Mouse (Mus musculus): ENCODE data around the gene Pfkfb3.
"Not testable (repeated sequence)": the region's sequence is repeated elsewhere in the genome, so short reads cannot be mapped to it uniquely, and the experiment has no call there.

Pfkfb3 gene

DNA sequence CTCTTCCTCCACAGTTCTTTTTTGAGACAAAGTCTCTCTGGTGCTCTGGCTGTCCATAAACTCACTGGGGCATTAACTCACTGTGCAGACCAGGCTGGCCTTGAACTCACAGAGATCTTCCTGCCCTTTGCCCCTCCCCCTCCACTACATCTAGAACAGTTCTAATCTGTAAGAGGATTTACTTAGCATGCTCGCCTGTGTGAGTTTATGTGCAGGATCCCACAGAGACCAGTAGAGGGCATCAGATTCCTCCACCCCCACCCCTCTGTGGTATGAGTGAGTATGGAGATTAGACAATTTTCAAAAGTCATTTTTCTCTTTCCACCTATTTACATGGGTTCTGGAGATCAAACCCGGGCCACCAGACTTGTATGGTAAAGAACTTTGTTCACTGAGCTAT is 6.3 kb downstream of the Pfkfb3 start:
- no peak for DNase-seq

DNA sequence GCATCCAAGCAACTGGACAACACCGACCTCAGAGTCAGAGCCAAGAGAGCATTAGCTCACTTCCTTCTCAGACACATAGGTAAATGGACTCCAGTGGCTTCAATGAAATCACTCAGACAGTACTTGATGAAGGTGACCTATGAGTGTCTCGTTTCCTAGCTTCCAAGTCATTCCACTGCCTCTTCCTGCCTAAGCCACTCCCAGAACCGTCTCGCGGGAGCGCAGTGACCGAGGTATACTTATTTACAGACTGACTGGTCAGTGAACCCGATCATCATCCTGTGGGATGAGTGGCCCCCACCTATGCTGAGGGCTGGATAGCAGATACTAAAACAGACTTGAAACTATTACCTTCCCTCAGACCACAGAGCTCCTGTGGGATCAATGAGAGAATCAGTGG is 7.8 kb downstream of the Pfkfb3 start:
- DNase-seq: no peak

DNA sequence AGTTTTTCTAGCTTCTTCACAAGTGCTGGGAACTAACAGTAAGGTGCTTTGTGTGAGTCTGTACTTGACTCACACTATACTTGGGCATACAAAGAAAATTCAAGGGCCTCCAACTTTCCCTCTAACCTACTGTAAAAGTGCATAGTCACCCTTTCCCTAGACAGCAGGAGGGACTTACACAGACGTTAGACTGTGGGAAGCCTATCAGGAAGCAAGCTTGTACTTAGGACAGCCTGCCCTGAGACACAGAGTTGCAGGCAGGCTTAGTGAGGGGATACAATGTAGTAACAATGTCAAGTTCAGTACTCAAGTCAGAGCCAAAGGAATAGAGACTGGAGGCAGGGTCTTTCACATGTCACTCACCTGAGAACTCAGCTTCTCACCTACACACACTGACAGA is 8.5 kb downstream of the Pfkfb3 start:
- no peak for DNase-seq

DNA sequence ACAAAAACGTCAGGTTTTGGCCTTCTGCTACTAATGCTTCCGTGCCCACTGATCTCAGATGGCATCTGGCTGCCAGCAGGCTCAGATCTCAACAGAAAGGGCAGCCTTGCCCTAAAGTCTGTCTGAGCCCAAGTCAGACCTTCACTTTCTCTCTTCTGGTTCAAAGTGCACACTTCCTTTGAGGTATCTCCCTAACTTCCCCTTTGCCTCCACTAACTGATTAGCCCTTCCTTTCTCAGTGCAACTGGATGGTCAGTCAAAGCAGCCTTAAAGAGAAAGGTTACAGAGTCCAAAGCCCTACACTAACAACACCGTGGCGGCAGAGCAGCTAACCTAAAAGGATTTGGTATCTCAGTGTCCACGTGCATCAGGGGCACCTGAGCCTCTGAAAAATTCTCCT is 9.5 kb downstream of the Pfkfb3 start:
- no peak for DNase-seq

DNA sequence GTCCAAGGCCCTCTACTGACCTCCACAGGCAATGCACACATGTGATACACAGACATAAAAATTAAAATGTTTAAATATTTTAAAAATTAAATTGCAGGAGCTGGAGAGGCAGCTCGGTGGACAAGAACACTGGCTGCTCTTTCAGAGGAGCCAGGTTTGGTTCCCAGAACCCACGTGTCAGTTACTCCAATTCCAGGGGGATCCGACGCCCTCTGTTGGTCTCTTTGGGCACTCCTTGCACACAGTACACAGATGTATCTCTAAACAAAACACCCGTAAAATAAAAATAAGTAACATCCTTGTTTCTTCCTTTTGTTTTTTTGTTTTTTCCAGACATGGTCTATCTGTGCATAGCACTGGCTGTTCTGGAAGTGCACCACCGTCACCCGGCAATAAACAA is 10.7 kb downstream of the Pfkfb3 start:
- no peak for DNase-seq

DNA sequence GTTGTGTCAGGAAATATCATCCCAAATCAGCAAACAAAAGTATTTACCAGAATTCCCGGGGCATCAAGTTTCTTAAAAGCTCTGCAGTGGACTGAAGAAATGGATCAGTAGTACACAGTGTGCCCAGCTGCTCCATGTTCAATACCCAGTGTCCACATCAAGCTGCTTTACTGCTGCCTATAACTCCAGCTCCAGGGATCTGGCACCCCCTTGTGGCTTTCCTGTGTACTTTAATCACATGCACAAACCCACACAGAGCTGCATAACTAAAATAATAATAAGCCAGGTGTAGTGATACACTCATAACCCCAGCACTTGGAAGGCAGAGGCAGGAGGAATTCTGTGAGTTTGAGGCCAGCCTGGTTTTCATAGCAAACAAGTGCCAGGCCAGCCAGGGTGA is 11.2 kb downstream of the Pfkfb3 start:
- DNase-seq: peak; percentile 73 to 77

DNA sequence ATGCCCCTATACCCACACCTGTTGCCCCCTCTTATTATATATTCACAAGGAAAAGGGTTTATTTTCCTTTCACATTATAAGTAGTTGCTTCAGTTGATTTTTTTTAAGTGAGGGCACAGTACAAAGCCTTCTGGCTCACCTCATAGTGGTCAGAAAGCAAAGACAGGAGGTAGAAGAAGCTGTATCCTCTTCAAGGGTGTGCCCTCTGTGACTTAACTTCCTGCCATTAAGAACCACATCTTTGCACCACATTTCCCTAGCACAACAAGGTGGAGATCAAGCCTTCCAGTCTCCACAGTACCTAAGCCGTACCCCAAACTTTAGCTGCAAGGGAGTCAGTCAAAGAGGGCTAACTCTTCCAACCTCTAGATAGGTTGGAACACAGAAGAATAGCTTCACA is 11.8 kb downstream of the Pfkfb3 start:
- no peak for DNase-seq

DNA sequence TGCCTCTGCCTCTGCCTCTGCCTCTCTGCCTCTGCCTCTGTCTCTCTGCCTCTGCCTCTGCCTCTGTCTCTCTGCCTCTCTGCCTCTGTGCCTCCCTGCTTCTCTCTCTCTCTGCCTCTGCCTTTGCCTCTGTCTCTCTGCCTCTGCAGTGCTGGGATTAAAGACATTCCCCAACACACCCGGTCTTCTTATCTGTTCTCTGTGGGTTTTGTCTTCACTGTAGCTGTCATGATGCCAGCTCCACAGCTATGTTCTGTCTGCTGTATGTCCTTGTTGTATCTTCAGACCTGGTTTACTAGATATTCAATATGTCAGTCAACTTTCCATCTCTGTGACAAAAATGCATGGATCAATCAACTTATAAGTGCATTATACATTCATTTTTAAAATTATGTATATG is 12.3 kb downstream of the Pfkfb3 start:
- not testable (repeated sequence) for DNase-seq

DNA sequence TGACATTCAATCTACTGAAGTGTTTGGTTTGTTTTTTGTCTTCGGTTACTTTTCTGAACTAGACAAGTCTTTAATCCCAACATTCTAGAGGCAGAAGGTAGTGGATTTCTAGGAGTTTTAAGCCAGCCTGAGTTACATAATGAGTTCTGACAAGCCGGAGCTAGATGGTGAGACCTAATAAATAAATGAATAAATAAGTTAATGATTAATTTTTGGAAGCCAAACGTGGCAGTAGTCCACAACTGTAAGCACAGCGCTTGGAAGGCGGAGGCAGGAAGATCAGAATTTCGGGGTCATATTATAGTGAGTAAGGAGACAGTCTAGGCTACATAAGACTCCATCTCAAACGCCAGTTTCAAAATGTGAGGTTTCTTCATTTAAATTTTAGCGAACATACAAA is 17.9 kb downstream of the Pfkfb3 start:
- DNase-seq: no peak

DNA sequence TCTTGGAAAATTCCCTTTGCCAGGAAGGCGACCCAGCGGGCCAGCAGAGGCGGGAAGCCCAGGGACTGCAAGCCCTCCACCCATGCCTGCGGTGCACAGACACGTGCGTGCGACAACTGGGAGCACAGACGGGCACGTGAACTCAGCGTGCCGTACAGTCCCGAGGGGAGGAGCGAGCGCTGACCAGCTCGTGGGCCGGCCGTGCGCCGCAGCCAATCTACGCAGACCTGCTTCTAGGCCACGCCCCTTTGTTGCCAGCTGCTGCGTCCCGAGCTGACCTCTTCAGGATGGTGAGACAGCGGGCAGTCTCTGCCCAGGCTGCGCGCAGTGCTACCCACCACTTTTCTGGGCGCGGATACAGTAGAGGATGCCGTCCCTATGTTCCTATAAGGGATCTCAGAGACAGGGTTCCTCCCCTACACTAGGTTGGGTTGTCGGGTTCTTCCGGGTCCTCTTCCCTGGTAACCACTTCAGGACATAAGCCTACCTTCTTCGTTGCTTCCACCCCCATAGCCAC is 18.4 kb downstream of the Pfkfb3 start:
- peak; percentile 80 to 86 for DNase-seq

DNA sequence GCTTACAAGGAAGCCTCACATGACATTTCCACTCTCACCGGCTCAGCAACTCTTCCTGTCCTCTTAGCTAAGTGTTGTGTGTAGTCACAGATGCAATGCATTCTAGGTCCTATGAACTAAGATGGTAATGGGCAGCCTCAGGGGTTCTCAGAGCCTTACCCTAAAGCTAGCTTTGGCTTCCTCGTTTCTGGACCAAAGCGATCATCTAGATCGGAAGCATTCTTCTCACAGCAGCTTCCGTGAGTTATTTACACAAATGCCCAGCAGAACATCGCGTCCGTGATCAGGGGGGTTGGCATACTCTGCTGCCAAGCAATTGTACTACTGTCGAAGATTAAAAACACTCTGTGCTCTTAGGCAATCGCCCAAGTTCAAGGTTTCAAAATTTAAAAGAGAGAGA is 19.1 kb downstream of the Pfkfb3 start:
- DNase-seq: no peak

DNA sequence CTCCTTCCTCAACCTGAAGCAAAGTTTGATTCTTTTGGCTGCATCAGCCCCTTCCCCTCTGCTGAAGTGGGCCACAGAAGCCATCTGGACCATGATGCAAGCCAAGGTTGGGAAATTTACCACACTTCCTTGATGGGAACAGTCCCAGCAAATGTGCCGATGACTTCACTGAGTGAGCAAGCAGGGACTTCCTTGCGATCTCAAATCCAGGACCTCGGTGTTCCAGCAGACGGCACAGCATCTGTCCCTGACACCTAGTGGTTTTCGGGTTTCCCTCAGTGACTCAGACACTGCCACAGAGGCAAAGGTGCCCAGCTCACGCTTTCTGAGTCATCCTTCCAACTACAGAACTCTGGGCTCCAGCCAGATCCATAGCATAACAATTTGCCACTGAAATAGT is 23.8 kb downstream of the Pfkfb3 start:
- DNase-seq: no peak

DNA sequence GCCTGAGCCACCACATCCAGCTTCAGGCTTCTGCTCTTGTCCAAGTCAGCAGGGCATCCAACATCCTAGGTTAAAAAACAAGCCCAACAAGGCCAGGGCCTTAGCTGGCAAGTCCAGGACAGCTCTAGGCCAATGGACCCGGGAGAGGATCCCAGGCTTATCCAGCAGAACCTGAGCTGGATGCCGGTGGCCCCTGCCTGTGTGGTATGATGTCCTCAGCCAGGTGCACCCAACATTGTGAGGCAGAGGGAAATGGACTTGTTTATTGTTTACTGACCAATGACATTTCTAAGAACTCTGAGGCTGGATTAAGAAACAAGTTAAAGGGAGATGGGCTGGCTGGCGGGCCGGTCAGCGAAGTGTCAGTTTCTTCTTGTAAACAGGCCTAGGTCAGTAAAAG is 27.8 kb downstream of the Pfkfb3 start:
- DNase-seq: no peak

DNA sequence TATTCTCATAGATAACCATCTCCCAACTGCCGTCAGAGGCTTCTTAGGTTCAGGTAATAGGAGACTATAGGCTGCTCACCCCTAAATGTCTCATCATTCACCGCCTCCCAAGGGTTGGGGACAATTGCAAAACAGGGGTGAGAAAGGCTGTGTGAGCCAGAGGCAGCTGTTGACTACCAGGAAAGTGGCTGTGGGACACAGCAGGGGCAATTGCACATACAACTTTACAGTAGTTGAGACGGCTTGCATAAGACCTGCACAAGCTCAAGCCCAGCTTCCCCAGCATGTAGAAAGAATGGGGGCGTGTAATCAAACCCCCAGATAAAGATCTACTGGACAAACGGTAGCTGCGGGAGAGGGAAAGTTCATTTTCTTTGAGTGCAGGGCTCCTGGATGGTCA is 29.1 kb downstream of the Pfkfb3 start:
- DNase-seq: no peak

DNA sequence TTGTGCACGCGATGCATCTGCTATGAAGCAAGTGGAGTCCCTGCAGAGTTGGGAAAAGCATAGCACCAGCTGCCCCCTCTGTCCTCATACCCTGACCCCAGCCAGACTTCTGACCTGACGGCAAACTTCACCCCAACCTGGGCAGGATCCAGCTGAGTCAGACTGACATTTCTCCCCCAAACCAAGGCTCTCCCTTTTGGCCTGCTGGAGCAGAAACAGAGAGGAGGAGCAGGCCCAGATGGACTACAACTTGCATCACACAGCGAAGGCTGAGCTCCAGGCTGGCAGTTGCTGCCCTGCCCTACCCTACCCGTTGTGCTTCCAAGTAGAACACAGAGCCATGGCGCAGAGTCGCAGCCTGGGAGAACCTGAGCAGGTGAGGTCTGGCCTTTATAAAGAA is 32.1 kb downstream of the Pfkfb3 start:
- no peak for DNase-seq

DNA sequence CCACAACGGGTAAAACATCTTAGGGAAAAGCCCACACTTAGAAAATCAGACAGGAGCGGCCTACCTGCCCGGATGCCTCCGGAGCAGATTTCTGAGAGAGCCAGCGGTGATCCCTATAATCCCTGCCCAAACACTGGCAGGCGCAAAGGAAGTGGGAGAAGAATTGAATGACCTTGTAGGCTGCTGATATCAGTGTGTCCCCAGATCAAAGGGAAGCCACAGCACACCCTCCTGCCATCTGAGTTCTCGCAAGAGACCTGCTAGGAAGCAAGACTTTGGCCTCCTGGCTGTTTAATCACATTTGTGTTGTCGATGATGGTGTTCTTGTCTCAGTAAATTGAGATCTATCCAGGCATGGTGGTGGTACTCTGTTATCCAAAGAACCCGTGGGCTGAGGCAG is 33.1 kb downstream of the Pfkfb3 start:
- no peak for DNase-seq

DNA sequence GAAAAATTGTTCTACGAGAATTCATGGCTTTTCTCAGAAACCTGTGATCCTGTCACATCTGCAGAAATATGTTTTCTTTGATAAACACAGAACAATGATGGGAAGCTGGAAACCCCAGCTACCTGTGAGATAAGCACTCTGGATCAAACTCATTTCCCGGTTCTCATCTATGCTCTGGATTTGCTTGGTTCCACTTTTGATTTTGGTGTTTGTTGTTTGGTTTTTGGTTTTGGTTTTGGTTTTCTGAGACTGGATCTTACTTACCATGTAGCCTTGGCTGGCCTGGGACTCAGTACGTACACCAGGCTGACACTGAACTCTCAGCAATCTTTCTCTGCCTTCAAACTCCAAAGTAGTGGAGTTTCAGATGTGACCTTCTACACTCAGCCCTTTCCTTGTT is 38.0 kb downstream of the Pfkfb3 start:
- DNase-seq: no peak

DNA sequence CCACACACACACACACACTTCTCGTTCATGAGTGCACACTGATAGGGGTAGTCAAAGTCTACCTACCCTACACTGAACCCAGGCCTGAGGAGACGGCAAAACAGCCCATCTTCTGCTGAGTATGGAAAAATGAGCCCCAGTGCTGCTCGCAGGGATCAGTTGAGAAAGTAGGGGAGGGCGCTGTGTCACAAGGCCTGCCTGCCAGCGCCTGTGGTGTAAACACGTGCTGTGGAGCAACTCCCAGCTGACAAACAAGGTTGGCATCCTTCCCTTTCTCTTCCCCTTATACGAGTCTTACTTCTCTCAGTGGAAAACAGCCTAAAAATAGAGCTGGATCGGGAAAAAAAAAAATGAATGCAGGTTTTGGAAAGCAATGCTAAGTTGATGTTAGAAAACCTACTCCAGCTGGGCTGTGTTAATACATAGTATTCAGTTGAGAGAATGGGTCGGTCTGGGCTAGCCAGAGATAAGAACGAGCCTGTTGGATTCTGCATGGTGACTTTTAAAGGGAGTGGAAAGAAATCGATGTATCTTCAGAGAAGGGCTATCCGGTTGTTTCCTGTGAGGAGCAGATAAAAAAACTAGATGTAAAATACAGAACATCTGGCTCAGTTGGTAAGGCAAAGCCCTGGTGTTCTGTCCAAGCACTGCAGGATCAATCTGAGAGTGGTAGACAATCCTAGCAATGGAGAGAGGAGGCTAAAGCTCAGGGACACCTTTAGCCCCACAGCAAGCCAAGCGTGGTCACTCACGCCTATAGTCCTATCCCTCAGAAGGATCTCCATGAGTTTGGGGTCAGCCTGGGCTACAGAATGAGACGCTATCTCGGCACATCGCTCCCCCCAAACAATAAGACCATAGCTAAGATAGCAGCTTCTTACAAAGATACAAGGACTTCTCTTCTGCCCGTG is 40.6 kb downstream of the Pfkfb3 start:
- DNase-seq: no peak

DNA sequence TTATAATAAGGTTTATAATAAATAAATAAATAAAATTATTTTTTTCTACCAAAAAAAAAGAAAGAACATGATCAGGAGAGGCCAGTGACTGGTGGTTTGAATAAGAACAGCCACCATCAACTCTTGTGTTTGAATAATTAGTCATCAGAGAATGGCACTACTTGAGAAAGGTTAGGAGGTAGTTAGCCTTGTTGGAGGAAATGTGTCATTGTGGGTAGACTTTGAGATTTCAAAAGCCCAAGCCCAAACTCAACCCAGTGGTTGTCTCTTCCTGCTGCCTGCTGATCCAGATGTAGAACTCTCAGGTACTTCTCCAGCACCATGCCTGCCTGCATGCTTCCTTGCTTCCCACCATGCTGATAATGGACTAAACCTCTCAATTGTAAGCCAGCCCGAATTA is 41.8 kb downstream of the Pfkfb3 start:
- DNase-seq: no peak

DNA sequence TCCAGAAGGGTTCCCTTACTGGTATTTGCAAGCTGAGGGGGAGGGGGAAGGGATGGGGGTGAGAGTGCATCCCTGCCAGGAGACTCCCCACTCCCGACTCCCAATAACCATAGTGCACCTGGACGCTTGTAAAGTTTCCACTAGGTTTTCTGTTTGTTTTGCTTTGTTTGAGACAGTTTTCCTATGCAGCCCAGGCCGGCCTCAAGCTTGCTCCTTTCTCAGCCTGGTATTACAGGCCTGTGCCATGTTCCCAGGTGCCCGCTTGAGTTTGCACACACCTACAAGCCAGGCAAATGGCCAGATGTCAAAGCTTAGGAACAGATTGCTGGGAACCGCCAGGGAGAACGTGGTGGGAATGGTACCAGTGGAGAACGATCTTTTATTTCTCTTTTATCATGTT is 50.1 kb downstream of the Pfkfb3 start:
- DNase-seq: no peak

DNA sequence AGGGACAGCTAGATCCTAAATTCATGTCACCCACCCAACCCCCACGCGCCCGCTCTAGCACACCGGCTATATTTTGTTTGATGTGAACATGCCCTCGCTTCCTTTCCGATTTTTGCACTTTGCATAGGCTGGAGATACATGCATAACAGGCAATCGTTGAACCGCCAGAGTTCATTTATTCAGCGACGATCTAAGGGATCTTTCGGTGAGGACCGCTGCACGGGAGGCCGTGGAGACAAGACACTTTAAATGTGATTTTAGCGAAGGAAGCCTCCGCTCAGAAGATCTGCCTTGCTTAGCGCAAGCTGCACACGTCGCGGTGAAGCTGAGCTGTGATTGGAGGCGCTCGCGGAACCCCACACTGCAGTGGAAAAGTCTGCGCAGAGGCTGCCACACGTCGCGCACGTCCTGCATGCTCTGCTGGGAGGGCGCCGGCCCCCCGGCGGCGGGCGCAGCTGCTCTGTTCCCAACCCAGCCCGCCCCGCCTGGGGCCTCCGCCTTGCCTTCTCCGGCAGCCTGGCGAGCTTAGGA is 50.9 kb downstream of the Pfkfb3 start:
- DNase-seq: peak; percentile 70 to 74

DNA sequence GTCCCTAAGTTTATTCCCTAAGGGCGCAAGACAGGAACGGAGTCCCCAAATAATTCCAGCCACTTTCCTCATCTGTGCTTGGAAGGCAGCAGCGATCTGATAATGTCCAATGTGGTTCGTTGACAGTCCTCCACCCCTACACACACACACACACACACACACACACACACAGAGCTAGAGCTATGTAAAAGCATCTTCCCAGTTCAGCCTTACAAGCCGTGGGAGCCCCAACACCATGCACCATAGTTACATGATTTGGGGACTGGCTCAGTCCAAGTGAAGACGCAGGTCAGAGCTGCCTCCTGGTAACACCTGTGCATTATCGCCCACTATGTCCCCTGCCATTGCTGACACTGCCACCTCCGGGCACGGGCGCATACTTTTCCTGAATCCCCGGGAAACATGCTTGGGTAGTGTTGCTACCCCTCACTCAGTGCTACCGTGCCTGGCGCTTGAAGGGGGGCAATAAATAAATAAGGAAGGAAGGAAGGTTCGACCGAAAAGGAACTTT is 51.6 kb downstream of the Pfkfb3 start:
- no peak for DNase-seq

DNA sequence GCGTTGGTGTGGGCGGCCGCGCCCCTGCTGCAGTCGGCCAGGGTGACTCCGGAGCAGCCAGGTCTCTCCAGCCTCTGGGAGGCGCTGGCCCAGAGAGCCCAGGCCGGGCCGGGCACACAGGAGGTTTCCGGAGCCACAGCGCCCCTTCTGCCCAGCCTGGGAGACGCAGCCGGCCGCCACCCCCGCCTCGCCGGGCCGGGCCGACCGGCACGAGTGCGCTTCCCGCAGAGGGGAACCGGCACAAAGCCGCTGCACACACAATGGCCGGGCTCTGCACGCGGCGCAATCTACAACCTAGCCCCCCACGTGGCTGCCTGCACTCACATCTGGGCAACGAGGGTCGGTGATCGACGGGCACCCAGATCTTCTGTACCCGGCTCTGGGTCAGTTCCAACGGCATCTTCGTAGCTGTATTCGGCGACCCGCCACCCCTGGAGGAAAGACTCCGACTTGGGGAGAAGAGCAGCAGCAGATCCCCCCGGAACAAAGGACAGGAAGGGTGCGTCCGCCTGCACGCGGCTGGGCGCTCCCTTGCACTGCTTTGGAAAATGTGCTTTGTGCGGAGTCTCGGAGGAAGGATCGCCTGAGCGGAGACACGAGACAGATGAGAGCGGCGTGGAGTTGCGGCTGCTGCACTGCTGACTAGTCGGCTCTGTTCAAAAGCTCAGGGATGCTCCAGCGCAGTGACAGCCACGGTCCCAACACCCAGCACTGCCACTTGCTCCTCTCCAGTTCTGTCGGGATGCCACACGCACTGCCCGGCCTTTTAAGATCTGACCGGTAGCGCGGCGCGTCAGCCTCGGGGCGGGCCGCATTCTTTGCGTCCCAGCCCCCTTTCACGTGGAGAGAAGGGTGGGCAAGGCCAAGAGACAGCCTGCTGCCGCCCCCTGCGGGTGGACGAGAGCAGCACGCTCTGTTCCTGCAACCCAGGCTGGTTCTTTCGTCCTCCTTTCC is 52.3 kb downstream of the Pfkfb3 start:
- DNase-seq: peak; percentile 89 to 91
